Mouse (Mus musculus) heart, postnatal 0 days (tissue): ENCODE results near the gene Lhx3.

ENCODE experiments used
- CTCF ChIP-seq: IDR thresholded peaks from 2 replicates; pipeline ENCODE4 v1.5.1; 2016; ENCODE audit warnings: antibody characterized with exemption, control low read depth, low read depth
- EP300 ChIP-seq: IDR thresholded peaks from 2 replicates; pipeline ENCODE4 v1.6.1; 2016; ENCODE audit warnings: antibody characterized with exemption, low read depth

- TF ChIP-seq CTCF (no peak), EP300 (no peak)
These were observed at the start of gene Lhx3 for GRCm38 (mm10) chr2:26208126-26208789.
